Mouse (Mus musculus) cerebellum, adult 11-12 months (tissue): ENCODE data around the gene H2-M10.6.

Source experiments
- DNase-seq: peaks from one replicate; pipeline ENCODE4 v3.0.0; 2022

The H2-M10.6 gene

GRCm38 (mm10) chr17:36844286-36844719, 32.3 kb downstream of the H2-M10.6 start:
- DNase-seq, result no peak

- DNase-seq, result no peak
Measured at GRCm38 (mm10) chr17:36844725-36845124, 32.8 kb downstream of the H2-M10.6 start.

DNA sequence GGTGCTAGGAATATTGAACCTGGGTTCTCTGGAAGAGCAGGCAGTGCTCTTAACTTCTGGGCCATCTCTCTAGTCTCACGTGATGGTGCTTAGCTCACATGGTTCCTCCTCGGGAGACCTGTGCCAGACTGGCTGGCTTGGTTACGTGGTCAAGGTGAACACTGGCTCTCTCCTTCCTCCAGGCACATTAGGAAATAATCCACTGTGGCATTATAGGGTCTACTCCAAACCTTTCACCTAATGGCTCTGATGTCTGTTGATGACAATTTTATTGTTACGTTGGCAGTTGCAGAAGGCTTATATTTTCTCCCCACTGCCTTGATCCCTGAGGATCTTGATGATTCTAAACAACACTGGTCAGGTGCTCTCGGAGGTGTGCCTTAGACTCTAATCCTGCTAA, 36.9 kb downstream of the H2-M10.6 start:
- no peak for DNase-seq

DNA sequence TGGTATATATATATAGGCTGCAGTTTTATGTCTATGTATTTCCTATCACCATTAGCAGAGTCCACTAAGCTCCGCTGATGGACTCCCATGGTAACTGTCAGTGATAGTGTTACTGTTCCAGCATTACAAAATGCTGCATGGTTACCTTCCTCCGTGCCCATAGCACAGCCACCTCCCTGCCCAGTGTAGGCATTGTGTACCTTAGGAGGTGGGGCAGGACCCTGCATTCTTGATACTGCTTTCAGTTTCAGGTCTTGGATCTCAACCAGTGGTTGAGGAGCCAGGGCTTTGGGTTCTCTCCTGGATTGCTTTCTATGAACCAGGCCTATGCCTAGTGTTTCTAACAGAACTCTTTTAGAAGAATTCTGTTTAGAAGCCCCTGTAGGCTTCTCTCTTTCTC, 38.0 kb downstream of the H2-M10.6 start:
- DNase-seq, result no peak

- no peak for DNase-seq
Measured at GRCm38 (mm10) chr17:36851200-36851599, 39.2 kb downstream of the H2-M10.6 start.

- DNase-seq, result no peak
Measured at GRCm38 (mm10) chr17:36851627-36852026, 39.7 kb downstream of the H2-M10.6 start.

DNA sequence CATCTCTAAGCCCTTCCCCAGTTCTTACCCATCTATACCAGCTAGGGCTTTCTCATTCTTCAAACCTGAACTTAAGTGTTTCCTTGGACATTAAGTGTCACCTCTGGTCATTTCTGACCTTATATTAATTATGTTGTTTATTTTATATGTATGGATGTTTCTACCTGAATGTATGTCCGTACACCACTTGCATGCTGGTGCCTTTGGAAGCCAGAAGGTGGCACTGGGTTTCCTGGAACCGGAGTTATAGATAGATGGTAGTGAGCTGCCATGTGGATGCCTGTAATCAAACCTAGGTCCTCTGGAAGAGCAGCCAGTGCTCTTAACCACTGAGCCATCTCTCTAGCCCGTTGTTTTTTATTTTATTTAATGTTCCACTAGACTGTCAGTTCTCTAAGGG, 43.5 kb downstream of the H2-M10.6 start:
- DNase-seq, result no peak

GRCm38 (mm10) chr17:36856236-36856635, 44.3 kb downstream of the H2-M10.6 start:
- DNase-seq, result no peak

- no peak for DNase-seq
Measured at GRCm38 (mm10) chr17:36858181-36858580, 46.2 kb downstream of the H2-M10.6 start.

GRCm38 (mm10) chr17:36861680-36862079, 49.7 kb downstream of the H2-M10.6 start:
- DNase-seq, result no peak
